Mouse (Mus musculus) spleen, postnatal 10 days (tissue): Measurements from ENCODE around the gene Xxylt1.

Experiments used
- DNase-seq, 2 experiments: peaks; one replicate each; pipeline ENCODE4 v3.0.0; 2021 to 2022; ENCODE audit warnings: low spot score in 2 of 2

Gene Xxylt1

DNA sequence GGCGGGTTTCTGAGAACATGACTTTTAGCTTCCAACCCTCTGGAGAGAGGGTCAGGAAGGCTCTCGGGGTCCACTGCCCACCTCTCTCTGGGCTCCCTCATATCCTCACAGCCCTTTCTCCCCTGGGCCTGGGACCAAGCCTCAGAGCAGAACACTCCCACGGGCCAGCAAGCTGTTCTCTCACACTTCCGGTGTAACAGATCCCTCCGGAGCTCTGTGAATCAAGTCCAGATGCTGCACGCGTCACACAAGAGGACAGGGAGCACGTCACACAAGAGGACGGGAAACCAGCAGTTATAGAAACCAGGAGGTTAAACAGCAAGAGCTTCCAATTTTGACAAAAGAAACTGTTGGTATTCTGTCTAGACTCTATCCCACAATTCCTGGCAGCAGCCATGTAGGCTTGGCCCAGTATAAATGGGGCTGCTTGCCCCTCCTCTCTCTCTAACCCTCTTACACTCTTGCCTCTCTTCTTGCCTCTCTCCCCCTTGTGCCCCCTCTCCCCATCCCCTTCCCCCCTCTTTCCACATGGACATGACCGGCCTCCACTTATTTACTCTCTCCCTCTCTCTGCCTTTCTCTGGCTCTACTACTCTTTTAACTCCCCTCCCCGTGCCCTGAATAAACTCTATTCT, 19.9 kb downstream of the Xxylt1 start:
- no peak for DNase-seq

DNA sequence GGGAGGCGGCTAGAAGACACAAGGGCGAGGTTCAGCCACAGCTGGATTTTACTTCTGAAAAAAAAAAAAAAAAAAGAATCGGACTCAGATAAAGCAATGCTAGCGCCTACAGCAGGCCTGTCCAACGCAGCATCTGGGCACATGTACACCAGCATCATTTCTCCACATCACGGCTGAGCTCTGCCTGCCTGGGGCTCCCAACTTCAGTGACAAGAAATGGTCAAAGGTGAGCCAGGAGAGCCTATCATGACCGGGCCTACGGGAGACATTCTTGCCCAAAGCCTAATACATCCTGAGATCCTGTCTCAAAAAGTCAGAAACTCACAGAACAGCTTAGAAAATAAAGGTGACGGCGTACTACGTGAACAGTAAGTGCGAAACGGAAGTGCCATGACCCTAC, 20.5 kb downstream of the Xxylt1 start:
- no peak for DNase-seq

DNA sequence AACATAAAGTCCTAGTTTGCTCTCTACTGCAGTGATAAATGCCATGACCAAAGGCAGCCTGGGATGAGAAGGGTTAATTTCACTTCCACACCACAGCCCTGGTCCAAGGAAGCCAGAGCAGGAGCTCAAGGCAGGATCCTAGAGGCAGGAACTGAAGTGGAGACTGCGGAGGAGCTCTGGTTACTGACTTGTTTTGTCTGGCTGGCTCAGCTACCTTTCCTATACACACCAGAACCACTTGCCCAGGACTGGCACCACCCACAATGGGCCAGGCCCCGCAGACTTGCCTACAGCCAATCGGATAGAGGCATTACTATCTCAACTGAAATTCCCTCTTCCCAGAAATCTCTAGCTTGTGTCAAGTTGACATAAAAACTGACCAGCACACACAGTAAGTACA, 21.0 kb downstream of the Xxylt1 start:
- DNase-seq = no peak

DNA sequence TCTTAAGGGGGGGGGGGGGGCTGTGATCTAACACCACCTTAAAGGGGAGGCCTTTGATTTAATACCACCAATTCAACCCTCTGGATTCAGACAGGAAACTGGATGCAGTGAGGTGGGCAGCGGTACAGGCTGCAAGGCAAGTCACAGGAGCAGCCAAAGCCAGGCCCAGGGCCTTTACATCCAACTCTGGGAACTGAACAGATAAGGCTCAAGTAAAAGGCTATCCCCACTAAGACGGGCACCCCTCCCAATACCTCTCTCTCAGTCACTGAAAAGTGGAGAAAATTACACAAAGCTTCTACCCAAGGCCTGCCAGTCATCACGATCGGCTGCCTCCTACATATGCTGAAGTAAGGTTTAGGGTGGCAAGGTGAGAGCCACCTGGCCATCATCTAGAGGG, 21.5 kb downstream of the Xxylt1 start:
- DNase-seq = no peak

DNA sequence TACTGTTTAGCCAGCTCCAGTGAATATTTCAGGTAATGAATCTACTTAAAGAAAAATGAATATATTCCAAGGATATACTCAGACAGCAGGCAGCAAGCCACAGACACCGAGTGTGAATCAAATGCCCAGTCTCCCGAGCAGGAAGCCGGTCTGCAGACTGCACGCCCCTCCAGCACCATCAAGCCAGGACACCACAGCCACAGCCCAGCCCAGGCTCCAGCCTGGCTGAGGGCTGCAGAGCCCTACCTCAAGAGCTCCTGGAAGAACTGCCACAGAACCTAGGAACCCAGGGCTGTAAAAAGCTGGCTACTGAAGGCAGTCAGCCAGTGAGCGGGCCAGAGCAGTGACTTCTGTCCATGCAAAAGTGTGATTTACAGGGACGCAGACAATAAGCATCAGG, 28.4 kb downstream of the Xxylt1 start:
- no peak for DNase-seq

DNA sequence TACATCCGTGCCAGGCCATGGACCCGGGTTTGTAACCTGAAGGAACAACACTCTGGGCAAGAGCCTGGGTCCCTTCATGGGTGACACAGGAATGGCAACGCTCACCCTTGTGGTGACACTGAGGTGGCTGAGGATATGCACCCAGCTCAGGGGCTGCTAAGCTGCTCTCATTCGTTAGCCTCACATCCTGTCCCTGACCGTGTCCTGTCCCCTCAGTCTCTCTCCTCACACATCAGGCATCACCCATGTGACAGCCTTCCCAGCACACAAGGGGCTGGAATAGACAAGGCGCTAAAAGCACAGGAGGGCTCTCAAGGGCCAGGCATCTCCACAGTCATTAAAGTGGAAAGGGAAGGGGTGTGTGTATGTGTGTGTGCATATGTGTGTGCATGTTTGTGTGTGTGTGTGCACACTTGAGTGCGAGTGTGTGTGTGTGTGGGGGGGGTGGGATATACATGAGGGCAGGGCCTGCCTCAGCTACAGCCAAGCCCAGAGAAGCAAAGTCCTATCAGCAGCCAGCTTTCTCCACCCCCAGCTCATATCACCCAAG, 29.0 kb downstream of the Xxylt1 start:
- no peak for DNase-seq

DNA sequence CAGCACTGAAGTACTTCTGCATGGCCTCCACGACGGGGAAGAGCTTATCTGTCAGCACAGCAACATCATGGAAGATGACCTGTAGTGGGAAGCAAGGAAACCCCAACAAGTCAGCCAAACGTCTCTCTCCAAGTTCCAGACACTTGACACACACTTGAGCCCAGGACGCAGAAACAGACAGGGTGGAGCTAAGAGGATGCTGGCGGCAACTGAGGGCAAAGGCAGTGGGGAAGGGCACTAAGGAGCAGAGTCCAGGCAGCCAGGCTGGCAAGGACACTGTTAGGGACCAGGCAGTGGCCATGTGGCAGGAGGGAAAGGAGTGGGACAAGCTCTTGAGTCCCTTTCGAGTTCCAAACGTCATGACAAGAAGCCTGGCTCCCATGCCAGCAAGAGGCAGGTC, 30.5 kb downstream of the Xxylt1 start:
- DNase-seq = no peak

DNA sequence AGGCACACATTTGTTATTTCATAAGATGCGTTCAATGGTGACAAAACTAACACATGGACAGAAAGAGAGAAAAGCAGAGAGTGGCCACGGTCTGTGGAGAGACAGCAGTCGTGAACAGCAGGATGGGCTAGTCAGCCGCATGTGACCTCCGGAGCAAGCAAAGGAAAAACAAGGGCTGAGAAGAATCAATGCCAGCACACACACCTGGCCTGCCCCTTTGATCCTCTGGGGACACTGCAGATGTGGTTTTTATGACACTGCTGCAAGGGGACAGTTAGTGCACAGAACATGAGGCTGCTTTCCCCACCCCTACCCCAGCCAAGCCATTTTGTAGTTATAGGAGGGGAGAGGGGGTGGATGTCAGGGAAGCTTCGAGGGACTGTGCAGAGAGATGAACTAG, 33.0 kb downstream of the Xxylt1 start:
- DNase-seq = no peak

DNA sequence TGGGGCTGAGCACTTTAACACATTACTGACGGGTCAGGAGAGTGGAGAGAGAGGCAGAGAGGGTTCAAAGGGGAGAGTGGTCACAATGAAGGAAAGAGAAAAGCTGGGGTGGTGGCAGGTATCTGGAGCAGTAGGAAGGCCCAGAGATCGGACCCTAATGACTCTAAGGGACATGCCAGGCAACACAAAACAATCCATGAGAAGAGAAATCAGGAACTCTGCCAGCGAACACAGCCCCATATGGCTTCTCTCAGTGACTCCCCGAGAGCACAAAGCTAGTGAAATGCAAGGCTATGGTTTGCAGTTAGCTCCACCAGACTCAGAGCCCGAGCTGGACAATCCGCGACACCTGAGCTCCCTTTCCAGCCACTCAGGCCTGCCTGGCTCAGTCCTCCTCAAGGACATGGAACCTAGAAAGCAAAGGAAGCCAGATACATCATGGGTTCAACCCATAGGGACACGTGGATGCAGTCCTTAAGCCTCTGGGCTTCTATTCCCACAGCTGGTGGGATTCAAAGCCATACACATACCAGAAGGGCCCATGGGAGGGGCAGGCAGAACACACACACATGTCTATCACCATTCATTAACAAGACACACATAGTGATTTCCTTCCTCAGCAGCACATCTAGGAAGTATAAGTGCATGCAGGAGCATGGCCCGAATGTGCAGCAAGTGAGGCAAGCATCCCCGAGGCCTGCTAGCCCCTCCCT, 33.9 kb downstream of the Xxylt1 start:
- no peak for DNase-seq

DNA sequence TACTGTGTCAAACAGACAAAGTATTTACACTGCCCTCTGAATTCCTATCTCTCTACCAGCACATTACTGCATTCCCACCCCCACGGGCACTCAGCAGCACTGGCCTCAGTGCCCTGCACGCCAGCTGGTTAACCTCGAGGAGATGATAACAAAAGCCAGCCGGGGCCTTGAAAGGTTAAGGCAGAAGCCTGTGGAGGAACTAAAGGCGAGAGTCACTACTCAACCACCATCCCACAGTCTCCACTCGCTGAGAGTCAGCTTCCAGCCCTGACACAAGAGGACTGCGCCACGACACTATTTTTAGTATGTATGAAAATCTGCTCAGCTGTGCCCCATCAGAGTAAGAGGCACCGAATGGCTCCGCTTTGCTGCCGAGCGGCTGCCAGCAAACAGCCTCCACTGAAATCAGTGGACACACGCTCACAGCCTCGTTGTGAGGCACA, 35.0 kb downstream of the Xxylt1 start:
- no peak for DNase-seq

DNA sequence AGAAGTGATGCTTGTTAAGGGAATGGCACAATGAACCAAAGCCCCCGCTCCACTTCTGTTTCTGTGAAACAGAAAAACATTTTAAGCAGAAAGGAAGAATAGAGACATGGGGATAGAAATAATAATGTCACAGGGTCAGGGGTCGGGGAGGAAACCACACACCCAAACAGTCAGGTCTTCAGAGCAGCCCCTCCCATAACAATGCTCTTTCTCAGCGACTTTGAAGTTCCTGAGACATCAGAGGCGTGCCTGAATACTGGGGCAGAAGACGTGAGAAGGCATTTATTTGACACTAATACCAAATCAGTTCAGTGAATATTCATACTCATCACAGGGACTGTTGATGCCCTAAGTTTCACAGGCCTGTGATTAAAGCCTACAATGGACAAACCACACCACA, 36.0 kb downstream of the Xxylt1 start:
- DNase-seq = no peak

DNA sequence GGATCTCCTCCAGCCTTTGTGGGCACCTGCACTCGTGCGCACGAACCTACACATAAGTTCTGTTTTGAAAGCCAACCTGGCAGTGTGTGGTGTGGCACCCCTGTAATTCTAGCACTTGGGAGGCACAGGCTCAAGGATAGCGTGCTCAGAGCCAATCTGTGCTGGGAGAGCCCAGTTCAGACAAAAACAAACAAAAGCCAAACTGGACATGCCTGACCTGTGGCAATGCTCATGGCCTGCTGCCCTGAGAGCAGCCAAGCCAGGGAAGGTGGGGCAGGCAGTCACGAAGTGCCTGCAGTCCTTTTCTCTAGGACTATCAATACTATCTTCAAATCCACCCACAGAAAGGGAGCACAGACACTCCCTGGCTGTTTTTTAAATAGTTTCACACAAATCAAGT, 38.1 kb downstream of the Xxylt1 start:
- no peak for DNase-seq

DNA sequence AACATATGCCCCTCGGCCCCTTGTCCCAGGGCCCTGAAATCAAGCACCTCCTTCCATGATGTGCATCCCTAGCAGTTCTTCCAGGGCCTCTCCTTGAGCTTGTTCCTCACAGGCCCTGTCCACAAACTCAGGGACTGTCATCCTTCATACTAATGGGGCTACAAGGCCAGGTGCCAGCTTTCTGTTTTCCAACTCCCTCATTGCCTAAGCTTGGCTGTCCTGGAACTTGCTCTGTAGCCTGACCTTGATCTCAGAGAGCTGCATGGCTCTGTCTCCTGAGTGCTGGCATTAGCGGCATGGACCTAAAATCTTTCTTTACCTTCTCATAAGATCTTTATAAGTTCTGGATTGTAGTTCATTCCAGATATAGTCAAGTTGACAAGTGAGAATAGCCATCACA, 39.7 kb downstream of the Xxylt1 start:
- DNase-seq = no peak

DNA sequence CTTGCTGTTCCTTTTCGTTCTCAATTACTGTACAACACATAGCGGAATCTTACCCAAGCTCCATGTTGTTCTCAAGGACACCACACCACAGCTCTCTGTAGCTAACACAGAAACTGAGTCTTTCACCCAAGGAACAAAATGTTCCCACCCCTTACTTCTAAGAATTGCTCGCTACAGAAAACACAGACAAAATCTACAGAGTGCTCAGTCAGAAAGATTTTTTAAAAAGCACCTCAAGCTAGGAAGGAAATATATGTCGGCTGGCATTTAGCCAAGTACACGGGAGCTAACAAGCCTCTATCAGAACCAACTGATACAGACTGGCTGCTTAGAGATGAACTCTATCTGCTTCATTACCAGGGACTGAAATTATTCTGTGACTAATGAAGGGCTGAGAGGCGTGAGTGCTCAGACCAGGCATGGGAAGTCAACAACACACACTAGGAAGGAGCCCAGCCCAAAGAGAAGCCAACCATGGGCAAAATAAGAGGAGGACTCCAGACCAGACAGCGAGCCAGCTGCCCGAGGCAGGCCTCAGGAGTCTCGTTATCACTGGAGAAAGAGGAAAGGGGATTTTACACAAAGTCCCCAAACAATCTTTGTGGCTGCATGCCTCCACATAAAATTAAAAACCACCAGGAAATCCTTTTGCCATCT, 41.3 kb downstream of the Xxylt1 start:
- DNase-seq = no peak

DNA sequence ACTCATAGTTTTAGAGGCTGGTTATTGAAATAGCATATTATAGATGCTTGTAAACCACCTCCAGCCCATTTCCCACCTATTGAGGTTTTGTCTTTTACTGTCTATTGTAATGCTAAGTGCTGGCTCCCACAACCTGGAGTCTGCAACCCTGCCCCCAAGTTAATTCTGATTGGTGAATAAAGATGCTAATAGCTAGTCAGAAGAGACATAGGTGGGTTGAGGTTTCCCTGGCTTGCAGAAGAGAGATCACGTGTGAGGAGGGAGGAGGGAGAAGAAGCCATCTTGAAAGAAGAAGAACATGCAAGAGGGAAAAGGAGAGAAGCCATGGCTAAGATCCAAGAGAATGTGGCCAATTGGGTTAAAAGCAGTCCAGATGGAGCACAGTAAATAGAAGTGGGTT, 43.8 kb downstream of the Xxylt1 start:
- no peak for DNase-seq

DNA sequence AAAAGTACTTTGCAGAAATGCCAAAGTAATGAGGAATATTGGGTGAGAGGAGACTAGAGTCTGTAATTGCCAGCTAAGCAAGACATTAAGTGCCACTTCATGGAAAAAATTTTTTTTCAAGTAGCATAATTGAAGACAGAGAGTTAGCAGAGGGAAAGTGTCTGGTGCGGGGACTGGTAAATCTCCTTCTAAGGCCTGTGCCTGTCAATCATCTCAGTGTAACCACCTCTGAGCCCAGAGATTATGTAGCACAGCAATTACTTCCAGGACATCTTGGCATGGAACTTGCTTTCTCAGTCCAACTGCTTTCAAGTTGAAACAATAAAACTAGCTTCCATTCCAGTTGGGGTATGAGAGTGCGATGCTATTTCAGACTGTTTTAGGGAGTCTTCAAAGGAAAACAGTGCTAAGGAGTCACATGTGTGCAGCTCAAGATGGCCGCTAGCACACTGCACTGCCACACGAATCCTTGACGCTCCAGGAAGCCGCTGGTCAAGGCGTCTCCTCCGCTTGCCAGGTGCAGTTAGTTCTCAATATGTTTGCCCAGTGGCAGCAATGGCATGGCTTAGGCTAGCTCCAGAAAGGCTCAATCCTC, 45.5 kb downstream of the Xxylt1 start:
- no peak for DNase-seq

DNA sequence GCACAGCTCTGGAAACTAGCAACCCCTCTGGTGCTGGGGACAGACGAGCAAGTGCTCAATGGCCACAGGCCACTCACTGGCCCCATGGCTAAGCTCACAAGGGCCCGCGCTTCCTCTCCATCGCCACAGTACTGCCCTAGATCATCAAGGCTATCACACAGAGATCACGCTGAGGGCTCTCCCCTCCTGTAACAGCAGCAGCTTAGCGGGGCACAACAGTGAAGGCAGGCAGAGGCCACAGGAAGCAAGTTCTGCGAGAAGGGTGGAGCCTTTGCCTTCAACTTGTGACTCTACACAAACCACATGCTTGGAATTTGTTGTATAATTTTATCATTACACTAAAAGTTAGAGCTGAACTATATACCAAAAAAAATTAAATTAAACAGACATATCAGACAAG, 46.0 kb downstream of the Xxylt1 start:
- no peak for DNase-seq

DNA sequence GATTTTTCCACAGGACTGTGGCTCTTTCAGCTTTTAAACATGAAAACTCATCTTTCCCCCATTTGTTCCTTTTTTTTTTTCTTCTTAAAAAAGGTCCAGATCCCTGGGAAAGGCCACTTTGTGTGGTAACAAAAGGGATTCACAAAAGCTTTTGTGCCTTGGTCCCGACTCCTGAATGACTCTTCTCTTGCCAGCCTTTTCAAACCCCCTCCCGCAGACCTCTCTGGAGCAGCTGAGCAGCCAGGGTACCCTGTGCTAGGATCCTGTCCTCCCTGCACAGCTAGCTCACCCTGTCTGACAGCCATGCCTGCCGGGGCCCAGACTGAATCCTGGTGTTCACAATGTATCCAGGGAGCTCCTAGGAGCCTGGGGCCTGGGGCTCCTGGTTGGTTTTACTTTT, 47.2 kb downstream of the Xxylt1 start:
- no peak for DNase-seq

DNA sequence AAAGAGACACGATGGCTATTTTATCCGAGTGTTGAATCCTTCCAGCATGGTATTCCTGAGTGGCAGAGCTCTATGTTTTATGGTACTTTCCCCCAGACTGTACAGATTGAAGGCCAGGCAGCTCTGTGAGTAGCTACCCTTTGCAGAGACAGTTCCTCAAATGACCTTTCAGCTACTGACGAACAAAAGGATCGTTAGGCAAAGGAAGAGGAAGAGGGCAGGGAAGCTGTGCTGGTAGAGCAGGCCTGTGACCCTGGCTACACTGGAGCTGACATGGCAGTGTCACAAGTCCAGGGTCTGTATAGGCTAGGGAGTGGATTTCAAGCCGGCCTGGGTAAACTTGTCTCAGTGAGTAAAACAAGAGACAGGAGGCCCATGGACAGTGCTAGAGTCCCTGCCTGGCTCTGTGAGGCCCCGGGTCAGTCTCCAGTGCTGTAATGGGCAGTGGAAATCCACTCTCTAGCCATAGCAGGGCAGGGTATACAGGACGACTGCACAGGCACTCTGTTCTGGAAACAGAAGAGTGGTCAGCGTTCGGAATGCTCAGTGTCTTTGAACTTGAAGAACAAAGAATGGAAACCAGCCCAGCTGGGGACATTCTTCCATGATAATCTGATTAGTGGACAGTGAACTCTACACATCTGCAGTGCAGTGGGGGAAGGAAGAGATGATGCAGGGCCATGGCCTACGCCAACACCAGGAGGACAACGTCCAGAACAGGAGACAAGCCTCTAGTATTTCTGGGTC, 51.3 kb downstream of the Xxylt1 start:
- no peak for DNase-seq

DNA sequence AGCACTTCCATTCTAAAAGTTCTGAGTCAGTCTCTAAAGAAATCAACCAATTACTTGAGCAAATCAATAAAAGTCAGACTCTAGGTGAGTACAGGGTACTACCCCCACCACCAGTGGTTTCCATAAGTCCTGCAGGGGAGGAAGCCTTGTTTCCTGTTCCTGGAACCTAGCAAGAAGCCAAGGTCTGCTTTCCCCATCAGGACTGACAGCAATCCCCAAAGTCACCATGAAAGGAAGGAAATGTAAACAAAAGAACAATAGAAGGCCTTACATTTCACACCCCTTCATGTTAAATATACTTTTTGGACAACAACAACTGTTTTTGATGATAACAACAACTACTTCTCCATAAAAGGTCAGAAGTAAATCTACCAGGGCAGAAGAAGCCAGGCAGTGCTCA, 53.6 kb downstream of the Xxylt1 start:
- DNase-seq = no peak

DNA sequence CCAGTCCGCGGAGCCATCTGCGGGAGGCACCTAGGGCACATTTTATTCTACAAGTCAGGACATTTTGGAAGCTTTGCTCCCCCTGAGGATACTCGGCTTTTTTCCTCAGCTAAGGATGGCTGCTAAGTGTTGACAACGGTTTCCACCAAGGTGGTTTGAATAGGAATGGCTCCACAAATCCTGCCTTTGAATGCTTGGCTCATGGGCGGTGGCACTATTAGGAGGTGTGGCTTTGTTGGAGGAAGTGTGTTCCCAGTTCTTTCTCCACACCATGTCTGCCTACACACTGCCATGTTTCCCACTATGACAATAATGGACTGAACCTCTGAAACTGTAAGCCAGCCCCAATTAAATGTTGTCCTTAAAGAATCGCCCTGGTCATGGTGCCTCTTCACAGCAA, 55.7 kb downstream of the Xxylt1 start:
- DNase-seq = no peak

DNA sequence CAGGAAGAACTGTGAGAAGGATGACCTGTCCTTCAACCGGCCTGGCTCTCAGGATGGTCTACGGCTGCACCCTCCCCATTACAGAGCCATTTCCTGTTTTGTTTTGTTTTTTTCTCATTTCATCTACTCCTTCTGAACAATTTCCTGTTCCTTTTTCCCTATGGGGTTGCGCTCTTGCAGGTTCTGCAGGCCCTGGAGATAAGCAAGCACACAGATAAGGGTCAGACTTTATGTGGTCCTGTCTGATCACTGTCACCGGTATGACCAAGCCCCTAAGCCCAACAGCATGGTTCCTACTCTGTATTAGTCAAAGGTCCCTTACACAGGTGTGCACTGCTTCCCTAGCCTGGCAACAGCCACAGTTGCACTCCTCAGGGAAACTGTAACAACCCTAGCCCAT, 56.2 kb downstream of the Xxylt1 start:
- no peak for DNase-seq
